Mouse (Mus musculus) kidney, adult 2 months (tissue): ENCODE results near the gene Trpc7. TPM values are rescaled to one million over a fixed set of nuclear protein-coding genes. Genes with fewer than 3 reads are reported as not detected.
A peak's percentile ranks its signal among the peaks of the same experiment; 100 is the strongest.

ENCODE experiments used
- DNase-seq: peaks from one replicate; pipeline ENCODE4 v3.0.0; 2021
- H3K27ac ChIP-seq: fragments of 200-500 bp; 2 replicates; pipeline ENCODE4 v1.5.1; 2012; ENCODE audit warnings: low read depth, low read length, control low read depth, inconsistent platforms; ENCODE audit not compliant: insufficient read depth
- H3K27me3 ChIP-seq: fragments of 200-500 bp; replicated peaks from 2 replicates; pipeline ENCODE4 v1.6.1; 2012; ENCODE audit warnings: mild to moderate bottlenecking, moderate library complexity, low read length, inconsistent platforms; ENCODE audit not compliant: control insufficient read depth, insufficient read depth
- H3K36me3 ChIP-seq: fragments of 200-500 bp; 2 replicates; pipeline ENCODE4 v1.6.1; 2012; ENCODE audit warnings: mild to moderate bottlenecking, moderate library complexity, low read length, inconsistent platforms; ENCODE audit not compliant: control insufficient read depth, insufficient read depth
- H3K4me1 ChIP-seq: fragments of 200-500 bp; 2 replicates; pipeline ENCODE4 v1.6.1; 2011; ENCODE audit warnings: low read length; ENCODE audit not compliant: control insufficient read depth, insufficient read depth
- H3K4me3 ChIP-seq: fragments of 200-500 bp; 2 replicates; pipeline ENCODE4 v1.5.1; 2011; ENCODE audit warnings: mild to moderate bottlenecking, low read depth, low read length, control low read depth; ENCODE audit not compliant: insufficient read depth
- CTCF ChIP-seq: fragments of 200-500 bp; conservative IDR thresholded peaks from 2 replicates; pipeline ENCODE4 v1.5.1; 2011; ENCODE audit warnings: low read depth, mild to moderate bottlenecking, control low read depth, low read length, moderate library complexity, mixed read lengths; ENCODE audit not compliant: insufficient read depth, insufficient read length
- POLR2A ChIP-seq: fragments of 200-500 bp; IDR thresholded peaks from one replicate; pipeline ENCODE4 v1.6.1; 2011; ENCODE audit warnings: low read depth, low read length, control low read depth
- WGBS: fragments of 180-500 bp; shearing (Covaris S2); methylation state at CpG from one replicate; pipeline ENCODE4 v1.1.7; 2018; 5-methylcytosine and 5-hydroxymethylcytosine counted together
- polyA plus RNA-seq: library from polyadenylated mRNA; depleted of rRNA; stranded (reverse); fragments of >200 nt; gene quantifications from 2 replicates; pipeline ENCODE4 v1.2.3, GENCODE M21; 2012; rRNA removed

The Trpc7 gene
- polyA plus RNA-seq, 1 experiment: not detected

GRCm38 (mm10) chr13:56735212-56735875, 160.4 kb downstream of the Trpc7 start:
- Histone ChIP-seq H3K27ac (no peak overlapping the region), H3K27me3 (no peaks in the 10 kb centered on the region), H3K4me3 (no peak overlapping the region), H3K36me3 (peaks cover 7% of the 10 kb centered on the region; the same call in 1 of the 2 replicates), H3K4me1 (no peaks in the 10 kb centered on the region)
- TF ChIP-seq POLR2A (no peak), CTCF (peak; percentile 62)
- WGBS: 28% methylated on average over 6 of the region's 6 CpGs
- peak; percentile 62 for DNase-seq

GRCm38 (mm10) chr13:56734617-56735016, 161.2 kb downstream of the Trpc7 start:
- no peak for DNase-seq
- 81% methylated on average over 4 of the region's 4 CpGs for WGBS
- H3K36me3 ChIP-seq: peaks cover 7% of the 10 kb centered on the region; the same call in 1 of the 2 replicates
- no peak overlapping the region for H3K27ac ChIP-seq
- TF ChIP-seq POLR2A: no peak
- no peak for TF ChIP-seq CTCF
- no peak overlapping the region for H3K4me3 ChIP-seq
- H3K27me3 ChIP-seq: no peaks in the 10 kb centered on the region
- H3K4me1 ChIP-seq: no peaks in the 10 kb centered on the region

- WGBS: 91% methylated on average over 7 of the region's 7 CpGs
- Histone ChIP-seq H3K4me3 (no peak overlapping the region), H3K4me1 (peaks cover 8% of the 10 kb centered on the region; the same call in 1 of the 2 replicates), H3K27ac (no peak overlapping the region), H3K27me3 (no peaks in the 10 kb centered on the region), H3K36me3 (peaks cover 13% of the 10 kb centered on the region)
- no peak for DNase-seq
- TF ChIP-seq POLR2A: no peak
- TF ChIP-seq CTCF: no peak
These were observed 166.7 kb downstream of the Trpc7 start for GRCm38 (mm10) chr13:56729046-56729445.

GRCm38 (mm10) chr13:56726551-56726950, 169.2 kb downstream of the Trpc7 start:
- no peak overlapping the region for H3K27ac ChIP-seq
- peaks cover 17% of the 10 kb centered on the region; the same call in 1 of the 2 replicates for H3K4me1 ChIP-seq
- no peaks in the 10 kb centered on the region for H3K27me3 ChIP-seq
- TF ChIP-seq CTCF: no peak
- TF ChIP-seq POLR2A: no peak
- H3K36me3 ChIP-seq: peaks cover 7% of the 10 kb centered on the region
- no peak overlapping the region for H3K4me3 ChIP-seq
- DNase-seq: no peak
- 81% methylated on average over 4 of the region's 4 CpGs for WGBS

Other genes with a start within 250 kb of the Trpc7 start
- gene Smad5, start 193.0 kb downstream of the Trpc7 start, polyA plus RNA-seq: 21.1 and 31.4 TPM in 2 replicates
- gene Gm45623, start 142.2 kb downstream of the Trpc7 start, polyA plus RNA-seq: 0.06 and 0.08 TPM in 2 replicates